Mouse (Mus musculus) bone marrow macrophage, adult 2 months (primary cell): Measurements from ENCODE around the gene Olfr51. TPM values are rescaled to one million over a fixed set of nuclear protein-coding genes. Genes with fewer than 3 reads are reported as not detected.
"Not testable (repeated sequence)": the region's sequence is repeated elsewhere in the genome, so short reads cannot be mapped to it uniquely, and the experiment has no call there.

Source experiments
- H3K27ac ChIP-seq: 2 replicates; pipeline ENCODE4 v1.5.1; 2012; ENCODE audit warnings: low read depth, low read length; ENCODE audit not compliant: insufficient read depth
- H3K4me1 ChIP-seq: 2 replicates; pipeline ENCODE4 v1.6.1; 2012; ENCODE audit warnings: low read length; ENCODE audit not compliant: control insufficient read depth, insufficient read depth
- H3K4me3 ChIP-seq: 2 replicates; pipeline ENCODE4 v1.5.1; 2012; ENCODE audit warnings: mild to moderate bottlenecking, low read length, moderate library complexity; ENCODE audit not compliant: insufficient read depth
- CTCF ChIP-seq: IDR thresholded peaks from 2 replicates; pipeline ENCODE4 v1.5.1; 2012; ENCODE audit warnings: low read depth, mild to moderate bottlenecking, low read length, moderate library complexity
- POLR2A ChIP-seq: IDR thresholded peaks from 2 replicates; pipeline ENCODE4 v1.6.1; 2012; ENCODE audit warnings: mild to moderate bottlenecking, low read depth, low read length, borderline replicate concordance
- polyA plus RNA-seq: library from polyadenylated mRNA; stranded (reverse); fragments of >200 nt; gene quantifications from 2 replicates; pipeline ENCODE4 v1.2.4, GENCODE M21; 2012; ENCODE audit not compliant: missing spikeins, insufficient read depth, insufficient read length

The Olfr51 gene
- polyA plus RNA-seq = not detected in 2 replicates

GRCm38 (mm10) chr11:51003296-51003695, at the start of gene Olfr51:
Gene Olfr51 (plus strand): TSS chr11:51003596.
- no peak for TF ChIP-seq CTCF
- no peak for TF ChIP-seq POLR2A
- Histone ChIP-seq H3K4me1 (no peaks in the 10 kb centered on the region), H3K27ac (no peak within 1 kb of the TSS), H3K4me3 (no peak within 1 kb of the TSS)

GRCm38 (mm10) chr11:50953665-50954064, 49.7 kb upstream of the Olfr51 start, which contains the start of gene Prop1:
Gene Prop1 (minus strand): TSS chr11:50953765.
- no peaks in the 10 kb centered on the region for H3K4me1 ChIP-seq
- TF ChIP-seq CTCF (no peak), POLR2A (no peak)
- no peak within 1 kb of the TSS for H3K27ac ChIP-seq
- H3K4me3 ChIP-seq = no peak within 1 kb of the TSS

GRCm38 (mm10) chr11:50964886-50965285, 38.5 kb upstream of the Olfr51 start:
- Histone ChIP-seq H3K4me3 (no peak overlapping the region), H3K4me1 (no peaks in the 10 kb centered on the region), H3K27ac (no peak overlapping the region)
- TF ChIP-seq CTCF = no peak
- no peak for TF ChIP-seq POLR2A

GRCm38 (mm10) chr11:50966230-50966629, 37.2 kb upstream of the Olfr51 start, which contains the start of gene Olfr1378:
Gene Olfr1378 (plus strand): TSS chr11:50966530.
- Histone ChIP-seq H3K27ac (no peak within 1 kb of the TSS), H3K4me1 (no peaks in the 10 kb centered on the region), H3K4me3 (no peak within 1 kb of the TSS)
- TF ChIP-seq CTCF (no peak), POLR2A (no peak)

GRCm38 (mm10) chr11:50977216-50977615, 26.2 kb upstream of the Olfr51 start:
- Histone ChIP-seq H3K27ac (no peak overlapping the region), H3K4me1 (no peaks in the 10 kb centered on the region), H3K4me3 (no peak overlapping the region)
- TF ChIP-seq POLR2A (no peak), CTCF (no peak)

- Histone ChIP-seq H3K27ac (no peak within 1 kb of the TSS), H3K4me1 (no peaks in the 10 kb centered on the region), H3K4me3 (no peak within 1 kb of the TSS)
- no peak for TF ChIP-seq POLR2A
- TF ChIP-seq CTCF = no peak
These were observed 21.7 kb upstream of the Olfr51 start, which contains the start of gene Olfr1377 for GRCm38 (mm10) chr11:50981667-50982066. Gene Olfr1377 (plus strand): TSS chr11:50981967.

GRCm38 (mm10) chr11:51011821-51012220, 8.4 kb downstream of the Olfr51 start:
- no peak overlapping the region for H3K4me3 ChIP-seq
- no peak overlapping the region for H3K27ac ChIP-seq
- TF ChIP-seq POLR2A (no peak), CTCF (no peak)
- H3K4me1 ChIP-seq = no peaks in the 10 kb centered on the region

- H3K4me3 ChIP-seq = no peak within 1 kb of the TSS
- TF ChIP-seq POLR2A = no peak
- no peak for TF ChIP-seq CTCF
- H3K27ac ChIP-seq = no peak within 1 kb of the TSS
- H3K4me1 ChIP-seq = no peaks in the 10 kb centered on the region
These were observed 10.5 kb downstream of the Olfr51 start, which contains the start of gene Olfr54 for GRCm38 (mm10) chr11:51013936-51014335. Gene Olfr54 (plus strand): TSS chr11:51014236.

- Histone ChIP-seq H3K4me1 (no peaks in the 10 kb centered on the region), H3K4me3 (no peak overlapping the region), H3K27ac (no peak overlapping the region)
- no peak for TF ChIP-seq CTCF
- TF ChIP-seq POLR2A = no peak
These were observed 12.9 kb downstream of the Olfr51 start for GRCm38 (mm10) chr11:51016341-51016740.

- not testable (repeated sequence) for H3K4me3 ChIP-seq, H3K4me1 ChIP-seq, H3K27ac ChIP-seq
These were observed 23.4 kb downstream of the Olfr51 start for GRCm38 (mm10) chr11:51026811-51027210.

GRCm38 (mm10) chr11:51029381-51029780, 26.0 kb downstream of the Olfr51 start:
- H3K4me1 ChIP-seq, H3K27ac ChIP-seq, H3K4me3 ChIP-seq: not testable (repeated sequence)
